Mouse (Mus musculus): ENCODE measurements around the gene Hax1. TPM values are rescaled to one million over a fixed set of nuclear protein-coding genes. Genes with fewer than 3 reads are reported as not detected.

Gene Hax1
- polyA plus RNA-seq, 1 experiment from 2014 or later = 114 TPM

DNA sequence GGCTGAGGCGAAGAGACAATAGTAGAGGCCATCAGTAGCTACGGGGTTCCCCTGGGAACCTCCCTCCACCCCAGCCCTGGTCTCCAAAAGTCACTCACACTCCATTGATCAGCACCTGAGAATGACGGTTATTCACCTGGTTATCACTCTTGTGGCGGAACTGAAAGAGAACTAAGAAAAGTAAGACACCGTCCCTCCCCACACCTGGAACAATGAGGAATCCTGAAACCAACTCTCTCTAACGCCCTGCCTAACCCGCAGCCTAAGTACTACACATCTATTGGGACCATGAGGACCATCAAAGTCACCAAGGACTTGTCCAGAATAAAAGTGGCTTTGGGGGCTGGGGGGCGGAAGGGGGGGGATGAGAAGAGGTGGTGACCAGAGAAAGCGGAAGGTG lies 40.7 kb downstream of the Hax1 start:
- Histone ChIP-seq H3K9me3 (ENCODE audit: control insufficient read depth, low read length) (no peaks in the 10 kb centered on the region), H3K27ac (replicated peaks; ENCODE audit: low read depth, low read length) (no peak overlapping the region), H3K4me3 (replicated peaks; ENCODE audit: low read depth, low read length) (no peak overlapping the region), H3K36me3 (ENCODE audit: control insufficient read depth, insufficient read depth, low read length) (peaks cover 56% of the 10 kb centered on the region), H3K4me1 (ENCODE audit: control insufficient read depth, insufficient read depth, low read length) (peaks cover 29% of the 10 kb centered on the region), H3K9ac (replicated peaks; ENCODE audit: low read length) (no peak overlapping the region), H3K27me3 (ENCODE audit: control insufficient read depth, insufficient read depth, low read length) (no peaks in the 10 kb centered on the region), H3K4me2 (ENCODE audit: low read length) (no peak overlapping the region)
- 92% methylated on average over 9 of the region's 9 CpGs for WGBS
- ATAC-seq (ENCODE audit: low FRiP score, low TSS enrichment) = no peak
- DNase-seq = no peak

DNA sequence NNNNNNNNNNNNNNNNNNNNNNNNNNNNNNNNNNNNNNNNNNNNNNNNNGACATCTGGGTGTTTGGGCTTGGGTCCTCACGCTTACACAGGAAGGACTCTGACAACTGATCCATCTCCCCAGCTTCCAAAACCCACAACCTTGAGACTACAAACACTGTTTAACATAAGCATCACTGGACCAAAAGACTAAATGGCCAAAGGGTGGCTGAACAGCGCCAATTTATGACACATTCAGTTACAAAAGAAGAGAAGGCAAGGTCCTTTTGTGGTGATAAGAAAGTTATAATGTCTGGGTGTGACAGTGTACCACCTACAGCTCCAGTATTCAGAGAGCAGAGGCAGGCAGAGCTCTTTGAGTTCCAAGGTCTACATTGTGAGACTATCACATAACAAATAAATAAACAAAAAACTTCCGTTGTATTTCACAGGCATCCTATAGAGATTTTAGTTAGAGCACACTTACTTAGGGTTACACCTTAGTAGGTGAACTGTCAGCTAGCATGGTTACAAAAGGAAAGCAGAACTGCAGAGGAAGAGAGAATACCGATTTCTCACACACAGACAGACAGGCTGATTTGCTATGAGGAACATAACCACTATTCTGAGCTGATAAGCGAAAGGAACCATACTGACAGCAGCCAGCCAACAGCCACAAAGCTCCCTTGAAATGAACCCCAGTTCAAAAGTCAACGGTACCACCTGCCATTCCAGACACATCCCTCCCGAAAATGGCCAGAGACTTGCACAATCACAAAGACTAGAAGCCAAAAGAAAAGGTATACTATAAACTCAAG lies 42.2 kb downstream of the Hax1 start:
- H3K27ac ChIP-seq (replicated peaks; ENCODE audit: low read depth, low read length) = no peak overlapping the region
- peaks cover 17% of the 10 kb centered on the region for H3K4me1 ChIP-seq (ENCODE audit: control insufficient read depth, insufficient read depth, low read length)
- no peak for ATAC-seq (ENCODE audit: low FRiP score, low TSS enrichment)
- no peaks in the 10 kb centered on the region for H3K27me3 ChIP-seq (ENCODE audit: control insufficient read depth, insufficient read depth, low read length)
- H3K4me2 ChIP-seq (ENCODE audit: low read length) = no peak overlapping the region
- H3K9ac ChIP-seq (replicated peaks; ENCODE audit: low read length) = no peak overlapping the region
- no peaks in the 10 kb centered on the region for H3K9me3 ChIP-seq (ENCODE audit: control insufficient read depth, low read length)
- H3K4me3 ChIP-seq (replicated peaks; ENCODE audit: low read depth, low read length) = no peak overlapping the region
- no peak for DNase-seq
- peaks cover 71% of the 10 kb centered on the region for H3K36me3 ChIP-seq (ENCODE audit: control insufficient read depth, insufficient read depth, low read length)
- 95% methylated on average over 7 of the region's 7 CpGs for WGBS

DNA sequence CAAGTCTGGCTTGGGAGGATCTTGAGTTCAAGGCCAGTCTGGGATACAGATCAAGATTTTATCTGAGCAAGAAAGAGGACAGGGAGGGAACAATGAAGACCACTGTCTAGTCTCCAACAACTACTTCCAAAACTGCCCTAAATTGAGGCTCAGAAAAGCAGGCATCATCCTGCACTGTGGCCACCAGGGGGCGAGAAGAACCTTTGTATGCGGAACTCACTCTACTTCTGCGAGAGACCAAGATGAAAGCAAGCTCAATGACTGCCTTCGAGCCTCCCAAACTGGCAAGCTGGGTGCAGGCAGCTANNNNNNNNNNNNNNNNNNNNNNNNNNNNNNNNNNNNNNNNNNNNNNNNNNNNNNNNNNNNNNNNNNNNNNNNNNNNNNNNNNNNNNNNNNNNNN lies 45.2 kb downstream of the Hax1 start:
- DNase-seq = peak; percentile 91
- Histone ChIP-seq H3K4me1 (ENCODE audit: control insufficient read depth, insufficient read depth, low read length) (no peaks in the 10 kb centered on the region), H3K9me3 (ENCODE audit: control insufficient read depth, low read length) (no peaks in the 10 kb centered on the region), H3K9ac (replicated peaks; ENCODE audit: low read length) (no peak overlapping the region), H3K36me3 (ENCODE audit: control insufficient read depth, insufficient read depth, low read length) (peaks cover 96% of the 10 kb centered on the region), H3K4me3 (replicated peaks; ENCODE audit: low read depth, low read length) (no peak overlapping the region), H3K27ac (replicated peaks; ENCODE audit: low read depth, low read length) (no peak overlapping the region), H3K27me3 (ENCODE audit: control insufficient read depth, insufficient read depth, low read length) (no peaks in the 10 kb centered on the region), H3K4me2 (ENCODE audit: low read length) (no peak overlapping the region)
- 4% methylated on average over 4 of the region's 4 CpGs for WGBS
- no peak for ATAC-seq (ENCODE audit: low FRiP score, low TSS enrichment)

DNA sequence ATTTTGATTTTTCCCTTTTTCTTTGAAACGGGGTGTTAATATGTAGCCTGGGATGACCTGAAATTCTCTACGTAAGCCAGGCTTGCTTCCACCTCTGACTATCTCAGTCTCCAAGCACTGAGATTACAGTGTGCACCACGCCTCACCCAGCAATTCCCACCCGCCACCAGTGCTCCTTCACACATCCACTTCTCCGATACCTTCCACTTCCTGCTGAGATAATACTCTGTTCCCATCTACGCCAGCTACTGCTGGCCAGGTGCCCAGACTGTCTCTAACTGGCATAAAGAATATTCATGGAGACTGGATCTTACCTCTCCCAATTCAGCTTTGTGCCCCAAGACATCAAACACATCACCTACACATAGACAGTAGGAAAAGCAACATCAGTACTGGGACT lies 49.9 kb downstream of the Hax1 start:
- Histone ChIP-seq H3K27ac (replicated peaks; ENCODE audit: low read depth, low read length) (no peak overlapping the region), H3K4me2 (ENCODE audit: low read length) (no peak overlapping the region), H3K36me3 (ENCODE audit: control insufficient read depth, insufficient read depth, low read length) (peaks cover 98% of the 10 kb centered on the region), H3K9ac (replicated peaks; ENCODE audit: low read length) (no peak overlapping the region), H3K4me1 (ENCODE audit: control insufficient read depth, insufficient read depth, low read length) (no peaks in the 10 kb centered on the region), H3K9me3 (ENCODE audit: control insufficient read depth, low read length) (no peaks in the 10 kb centered on the region), H3K4me3 (replicated peaks; ENCODE audit: low read depth, low read length) (no peak overlapping the region), H3K27me3 (ENCODE audit: control insufficient read depth, insufficient read depth, low read length) (no peaks in the 10 kb centered on the region)
- ATAC-seq (ENCODE audit: low FRiP score, low TSS enrichment) (no peak), DNase-seq (no peak)
- 90% methylated on average over 6 of the region's 6 CpGs for WGBS

DNA sequence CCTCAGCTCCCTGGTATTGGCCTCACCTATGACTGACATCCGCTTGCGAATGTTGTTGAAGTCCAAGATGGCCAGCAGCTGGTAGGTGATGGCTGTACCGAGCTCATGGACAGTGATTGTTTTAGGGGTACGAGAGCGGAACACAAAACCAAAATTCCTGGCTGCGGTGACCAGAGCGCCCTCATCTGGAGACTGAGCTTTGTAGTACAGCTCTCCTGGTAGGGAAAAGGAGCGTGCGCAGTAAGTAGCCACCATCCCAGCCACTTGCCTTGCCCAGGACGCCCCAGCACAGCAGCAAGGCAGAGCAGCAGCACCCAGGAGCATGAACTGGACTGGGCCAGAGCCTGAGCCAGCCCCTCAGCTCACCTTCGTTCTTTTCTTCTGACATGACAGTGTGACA lies 50.6 kb downstream of the Hax1 start:
- ATAC-seq (ENCODE audit: low FRiP score, low TSS enrichment) (no peak), DNase-seq (no peak)
- Histone ChIP-seq H3K36me3 (ENCODE audit: control insufficient read depth, insufficient read depth, low read length) (peaks cover 100% of the 10 kb centered on the region), H3K4me1 (ENCODE audit: control insufficient read depth, insufficient read depth, low read length) (no peaks in the 10 kb centered on the region), H3K4me3 (replicated peaks; ENCODE audit: low read depth, low read length) (no peak overlapping the region), H3K9me3 (ENCODE audit: control insufficient read depth, low read length) (no peaks in the 10 kb centered on the region), H3K4me2 (ENCODE audit: low read length) (no peak overlapping the region), H3K9ac (replicated peaks; ENCODE audit: low read length) (no peak overlapping the region), H3K27me3 (ENCODE audit: control insufficient read depth, insufficient read depth, low read length) (no peaks in the 10 kb centered on the region), H3K27ac (replicated peaks; ENCODE audit: low read depth, low read length) (no peak overlapping the region)
- WGBS = 86% methylated on average over 11 of the region's 11 CpGs

Small RNAs within 50 kb of the gene (microRNA-seq; reads per million reads assigned to microRNA genes)
- 1.6 reads per million, percentile 6 among the genes with 10 or more reads in this experiment for gene Mir7669

Other genes with a start within 250 kb of the Hax1 start
- gene Chrnb2, start 234.1 kb downstream of the Hax1 start, polyA plus RNA-seq (2014; fragmentation: Nextera tagmentation; extraction: Ambion mirVana) = 29.6 and 31.5 TPM in 2 replicates
- 22.2 and 25.0 TPM in 2 replicates for gene Ube2q1, start 225.2 kb downstream of the Hax1 start, polyA plus RNA-seq (2014; fragmentation: Nextera tagmentation; extraction: Ambion mirVana)
- 0.57 and 2.0 TPM in 2 replicates for gene She, start 167.4 kb downstream of the Hax1 start, polyA plus RNA-seq (2014; fragmentation: Nextera tagmentation; extraction: Ambion mirVana)
- gene Il6ra, start 85.6 kb downstream of the Hax1 start, polyA plus RNA-seq (2014; fragmentation: Nextera tagmentation; extraction: Ambion mirVana) = 0.27 and 0.66 TPM in 2 replicates
- gene Atp8b2, start 35.3 kb downstream of the Hax1 start, polyA plus RNA-seq (2014; fragmentation: Nextera tagmentation; extraction: Ambion mirVana) = 13.6 and 14.7 TPM in 2 replicates
- 229 and 241 TPM in 2 replicates for gene 4933434E20Rik, start 52.9 kb upstream of the Hax1 start, polyA plus RNA-seq (2014; fragmentation: Nextera tagmentation; extraction: Ambion mirVana)
- 126 and 174 TPM in 2 replicates for gene Ubap2l, start 53.8 kb upstream of the Hax1 start, polyA plus RNA-seq (2014; fragmentation: Nextera tagmentation; extraction: Ambion mirVana)
- gene Tpm3, start 73.9 kb upstream of the Hax1 start, polyA plus RNA-seq (2014; fragmentation: Nextera tagmentation; extraction: Ambion mirVana) = 333 and 357 TPM in 2 replicates
- gene Nup210l, start 105.4 kb upstream of the Hax1 start, polyA plus RNA-seq (2014; fragmentation: Nextera tagmentation; extraction: Ambion mirVana) = 0.18 and 0.61 TPM in 2 replicates
- 1,026 and 1,236 TPM in 2 replicates for gene Rps27, start 214.9 kb upstream of the Hax1 start, polyA plus RNA-seq (2014; fragmentation: Nextera tagmentation; extraction: Ambion mirVana)
- gene Rab13, start 214.9 kb upstream of the Hax1 start, polyA plus RNA-seq (2014; fragmentation: Nextera tagmentation; extraction: Ambion mirVana) = 10.7 and 11.7 TPM in 2 replicates
- gene Jtb, start 232.8 kb upstream of the Hax1 start, polyA plus RNA-seq (2014; fragmentation: Nextera tagmentation; extraction: Ambion mirVana) = 102 and 114 TPM in 2 replicates
- gene Creb3l4, start 244.7 kb upstream of the Hax1 start, polyA plus RNA-seq (2014; fragmentation: Nextera tagmentation; extraction: Ambion mirVana) = 2.1 and 2.7 TPM in 2 replicates
- gene Slc39a1, start 249.4 kb upstream of the Hax1 start, polyA plus RNA-seq (2014; fragmentation: Nextera tagmentation; extraction: Ambion mirVana) = 44.0 and 46.6 TPM in 2 replicates